Comparison of ENCODE assay signal across 9 mouse cellular contexts in genomic region chr10:111180633-111181032, GRCm38 (mm10). TPM values are rescaled to one million over a fixed set of nuclear protein-coding genes. Genes with fewer than 3 reads are reported as not detected.
DNase-seq lines count a peak whose midpoint lies in the region; ATAC-seq and TF ChIP-seq lines count a peak whose summit lies in the region.
"Had no signal": no experiment of that assay in that cellular context is flagged by ENCODE, and none has a peak within 500 bp of the region (broad histone marks: within the 10 kb centered on the region; RNA-seq: fewer than 3 reads in every experiment).

No protein-coding gene starts in this region.

- H3K9me3 ChIP-seq in hindbrain, embryonic 11.5 days (ENCODE audit: control insufficient read depth, low read length): no peaks in the 10 kb centered on the region
- H3K9me3 ChIP-seq in hindbrain, embryonic 10.5 days: no peaks in the 10 kb centered on the region
- H3K9me3 ChIP-seq in MEL (replicated peaks; ENCODE audit: insufficient read depth, low read length): no peaks in the 10 kb centered on the region

- TF ChIP-seq RAD21 in MEL (IDR thresholded peaks at IDR 0.05; ENCODE audit: low read depth, low read length): no peak

- TF ChIP-seq EP300 in MEL (IDR thresholded peaks at IDR 0.05; ENCODE audit: low read depth in 1 of 2, low read length in 2 of 2): no peak

- H3K27ac ChIP-seq in hindbrain, embryonic 11.5 days (ENCODE audit: low read depth, low read length): no peak overlapping the region
- H3K27ac ChIP-seq in hindbrain, embryonic 10.5 days: no peak overlapping the region
- H3K27ac ChIP-seq in MEL (ENCODE audit: control insufficient read depth, low read depth, low read length): no peak overlapping the region
- no peak overlapping the region for H3K27ac ChIP-seq in cortical plate, adult 2 months (ENCODE audit: insufficient read depth, low read length)

- no peak overlapping the region for H3K9ac ChIP-seq in hindbrain, embryonic 11.5 days (ENCODE audit: low read depth, low read length)
- H3K9ac ChIP-seq in MEL (ENCODE audit: control insufficient read depth, low read depth, low read length, poor library complexity, severe bottlenecking): no peak overlapping the region

- H3K36me3 ChIP-seq in hindbrain, embryonic 11.5 days (ENCODE audit: control insufficient read depth, insufficient read depth, low read length): no peaks in the 10 kb centered on the region
- H3K36me3 ChIP-seq in hindbrain, embryonic 10.5 days: no peaks in the 10 kb centered on the region
- H3K36me3 ChIP-seq in MEL (ENCODE audit: control insufficient read depth in 1 of 2, insufficient read depth in 2 of 2, low read length in 2 of 2): peaks cover 4 to 11% of the 10 kb centered on the region in 2 experiments; a peak in 3 of 4 replicates

- H3K27me3 ChIP-seq in hindbrain, embryonic 11.5 days (ENCODE audit: control insufficient read depth, insufficient read depth, low read length): no peaks in the 10 kb centered on the region
- no peaks in the 10 kb centered on the region for H3K27me3 ChIP-seq in hindbrain, embryonic 10.5 days (ENCODE audit: insufficient read depth, poor library complexity, severe bottlenecking)
- no peaks in the 10 kb centered on the region for H3K27me3 ChIP-seq in MEL (ENCODE audit: control insufficient read depth in 1 of 2, insufficient read depth in 2 of 2, low read length in 2 of 2)

- peak; percentile 10 to 40 (median 35); a peak in 5 of 6 replicates for TF ChIP-seq CTCF in MEL (IDR thresholded peaks at IDR 0.05 in 2 of 3, conservative IDR thresholded peaks at IDR 0.05 in 1 of 3; ENCODE audit: control insufficient read depth in 1 of 3, insufficient read depth in 1 of 3, low read depth in 2 of 3, low read length in 3 of 3, poor library complexity in 1 of 3, severe bottlenecking in 1 of 3)
- TF ChIP-seq CTCF in cortical plate, adult 2 months (IDR thresholded peaks at IDR 0.05; ENCODE audit: extremely low read depth, insufficient read depth, low read length): peak; percentile 27; the same call in 1 of the 2 replicates

- TF ChIP-seq POLR2A in MEL (IDR thresholded peaks at IDR 0.05; ENCODE audit: control insufficient read depth in 1 of 2, insufficient read depth in 1 of 2, low read depth in 1 of 2, low read length in 2 of 2, poor library complexity in 1 of 2): no peak
- no peak for TF ChIP-seq POLR2A in cortical plate, adult 2 months (IDR thresholded peaks at IDR 0.05; ENCODE audit: extremely low read depth, insufficient read depth, low read length)

- H3K4me1 ChIP-seq in hindbrain, embryonic 11.5 days (replicated peaks; ENCODE audit: control insufficient read depth, insufficient read depth, low read length): no peaks in the 10 kb centered on the region
- H3K4me1 ChIP-seq in hindbrain, embryonic 10.5 days (replicated peaks): peaks cover 8% of the 10 kb centered on the region
- peaks cover 0 to 7% of the 10 kb centered on the region in 2 experiments; a peak in 2 of 4 replicates for H3K4me1 ChIP-seq in MEL (ENCODE audit: control insufficient read depth in 1 of 2, insufficient read depth in 2 of 2, low read length in 2 of 2)
- H3K4me1 ChIP-seq in cortical plate, adult 2 months (ENCODE audit: control insufficient read depth, insufficient read depth, low read length): peaks cover 15% of the 10 kb centered on the region

- no peak overlapping the region for H3K4me2 ChIP-seq in hindbrain, embryonic 11.5 days (replicated peaks; ENCODE audit: low read depth, low read length)

- H3K4me3 ChIP-seq in hindbrain, embryonic 11.5 days (ENCODE audit: low read depth, low read length): no peak overlapping the region
- no peak overlapping the region for H3K4me3 ChIP-seq in hindbrain, embryonic 10.5 days
- H3K4me3 ChIP-seq in MEL (ENCODE audit: control insufficient read depth in 1 of 2, insufficient read depth in 1 of 2, low read depth in 2 of 2, low read length in 2 of 2): no peak overlapping the region
- H3K4me3 ChIP-seq in cortical plate, adult 2 months (ENCODE audit: insufficient read depth, low read length): no peak overlapping the region

- DNase-seq in hindbrain, embryonic 11.5 days (ENCODE audit: low spot score): no peak
- no peak for DNase-seq in hindbrain, embryonic 10.5 days (ENCODE audit: low spot score)
- no peak for DNase-seq in MEL (ENCODE audit: low read depth, low spot score)
- no peak for DNase-seq in Muller cell, postnatal 12 days (ENCODE audit: inconsistent ontology term)
- no peak for DNase-seq in urinary bladder, postnatal 36 days (ENCODE audit: low spot score in 2 of 2)
- no peak for DNase-seq in cerebellum, adult 11 months
- DNase-seq: thymus, postnatal 25 days had no signal

- peak; percentile 57; the same call in 1 of the 2 replicates for ATAC-seq in hindbrain, embryonic 11.5 days (ENCODE audit: low FRiP score)
- peak; percentile 47 for ATAC-seq in megakaryocyte progenitor cell, adult 5-6 weeks (replicated peaks; ENCODE audit: poor library complexity)

- 35% methylated on average over 3 of the region's 3 CpGs for WGBS in hindbrain, embryonic 11.5 days
- WGBS in hindbrain, embryonic 10.5 days: 37% methylated on average over 3 of the region's 3 CpGs

- H3K79me2 ChIP-seq in MEL (ENCODE audit: control insufficient read depth, insufficient read depth, low read length, poor library complexity): peaks cover 69% of the 10 kb centered on the region

TF ChIP-seq in MEL, 35 proteins besides CTCF, POLR2A, EP300 and RAD21:
- TF ChIP-seq GABPA (IDR thresholded peaks at IDR 0.05; ENCODE audit: low read depth, low read length) (no peak), SMC3 (IDR thresholded peaks at IDR 0.05; ENCODE audit: low read depth, low read length) (peak; percentile 25), USF1 (IDR thresholded peaks at IDR 0.05; ENCODE audit: low read depth, low read length) (no peak), GATA1 (IDR thresholded peaks at IDR 0.05; ENCODE audit: low read depth, low read length) (no peak), NELFE (IDR thresholded peaks at IDR 0.05; ENCODE audit: low read depth, low read length) (no peak), ETS1 (IDR thresholded peaks at IDR 0.05; ENCODE audit: low read depth, low read length) (no peak), USF2 (IDR thresholded peaks at IDR 0.05; ENCODE audit: borderline replicate concordance in 1 of 2, insufficient read depth in 1 of 2, low read depth in 1 of 2, low read length in 2 of 2) (no peak)

RNA-seq across cellular contexts. Expression of gene Osbpl8, which starts 16.1 kb away (rescaled TPM):
- 15.4 and 15.7 TPM in 2 replicates for polyA plus RNA-seq in hindbrain, embryonic 11.5 days (2014; fragmentation: Nextera tagmentation; extraction: Ambion mirVana)
- 9.2 and 9.4 TPM in 2 replicates for polyA plus RNA-seq in hindbrain, embryonic 10.5 days (2016; fragmentation: Nextera tagmentation; extraction: Ambion mirVana)
- 44.8 and 65.7 TPM in 2 replicates for total RNA-seq in MEL (2012; rRNA removed)
- 10 to 100 TPM; 26.2 to 33.4 TPM for polyA plus RNA-seq in MEL (2012; ENCODE audit: insufficient read depth in 1 of 2, insufficient read length in 2 of 2, low read depth in 1 of 2, low replicate concordance in 2 of 2, missing spikeins in 1 of 2)
- polyA plus RNA-seq in cortical plate, adult 2 months (2012; rRNA removed): 26.4 and 30.1 TPM in 2 replicates
- total RNA-seq in megakaryocyte progenitor cell, adult 5-6 weeks (2015): 73.2 and 80.2 TPM in 2 replicates
- 90.9 and 125 TPM in 2 replicates for total RNA-seq in megakaryocyte progenitor cell, adult 5-6 weeks (2017)
